Mouse (Mus musculus) kidney, adult 8-10 months (tissue): Measurements from ENCODE around the gene Masp1.

Experiments used
- DNase-seq, 2 experiments: peaks; one replicate each; pipeline ENCODE4 v3.0.0; 2022

Gene Masp1

DNA sequence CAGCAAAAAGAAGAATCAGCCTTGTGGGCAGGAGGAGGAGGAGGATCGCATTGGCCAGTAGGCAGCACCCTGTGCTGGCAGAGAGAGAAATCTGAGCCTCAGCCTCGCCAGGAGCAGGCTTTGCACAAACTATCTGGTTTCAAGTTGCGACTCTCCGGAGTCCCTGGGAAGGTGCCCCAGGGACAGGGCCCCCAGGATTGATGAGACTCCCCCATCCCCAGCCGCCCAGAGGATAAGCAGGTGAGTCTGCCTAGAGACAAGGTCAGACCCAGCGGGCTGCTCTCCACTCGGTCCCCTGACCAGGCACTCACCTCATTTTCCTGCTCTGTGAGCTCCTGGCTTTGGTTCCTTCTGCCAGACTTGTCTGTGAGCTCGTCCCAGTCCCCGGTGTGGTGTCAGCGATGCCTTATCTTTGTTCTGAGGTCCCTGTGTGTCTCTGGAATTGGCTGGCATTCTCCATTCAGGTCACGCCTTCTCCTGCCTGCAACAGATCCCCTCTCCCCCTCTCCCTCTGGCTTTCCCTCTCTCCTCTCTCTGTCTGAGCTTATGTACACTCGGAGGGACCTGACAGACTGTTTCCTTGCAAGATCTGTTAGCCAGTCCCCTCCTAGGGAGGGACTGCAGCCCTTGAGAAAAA, at the start of gene Masp1, which contains the start of gene Rtp4:
TSS of gene Masp1 (minus strand) at position 581 of the 637 bp plus-strand sequence.
TSS of gene Rtp4 (plus strand) at position 57 of the 637 bp plus-strand sequence.
- DNase-seq, result no peak

DNA sequence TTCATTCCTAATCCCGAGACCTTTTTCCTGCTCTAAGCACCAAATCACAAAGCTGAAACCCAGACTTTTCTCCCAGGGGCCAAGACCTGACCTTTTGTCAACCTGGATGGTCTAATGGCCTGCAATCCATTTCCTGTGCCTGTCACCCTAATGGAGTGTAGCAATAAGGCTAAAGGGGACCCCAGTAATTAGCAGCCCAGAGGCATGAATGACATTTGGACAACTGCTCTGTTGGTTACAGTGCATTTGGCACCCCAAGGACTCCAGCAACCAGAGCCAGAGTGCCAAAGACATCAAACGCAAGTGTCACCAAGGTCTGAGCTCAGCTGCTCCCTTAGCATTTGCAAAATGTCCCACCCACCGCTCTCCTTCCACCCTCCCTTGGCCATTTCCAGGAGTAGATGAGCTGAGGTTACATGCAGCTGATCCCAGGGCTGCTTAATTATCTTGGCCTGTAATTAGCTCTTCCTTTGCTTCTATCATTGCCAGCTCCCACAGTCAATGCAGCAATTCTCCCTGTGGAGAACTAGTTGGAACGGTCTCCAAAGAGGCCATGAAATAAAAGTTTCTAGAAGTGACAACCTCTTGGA, 47.8 kb upstream of the Masp1 start:
- DNase-seq, result no peak

DNA sequence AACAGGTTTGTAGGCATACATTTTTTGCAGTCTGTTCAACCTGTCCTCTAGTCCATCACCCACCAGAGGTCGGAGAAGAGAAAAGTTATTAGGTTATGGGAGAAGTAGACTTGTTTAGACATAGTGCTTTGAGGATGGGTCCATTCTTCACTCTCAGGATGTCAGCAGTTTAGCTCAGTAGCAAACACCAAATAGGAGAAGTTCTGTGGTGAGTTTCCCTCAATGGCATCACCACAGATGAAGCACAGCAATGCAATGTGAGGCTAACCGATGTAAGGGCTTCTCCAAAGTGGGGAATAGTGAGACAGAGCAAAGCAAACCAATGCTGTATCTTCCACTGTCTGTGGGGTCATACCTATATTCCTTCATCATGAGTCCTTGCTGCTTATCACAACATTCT, 37.1 kb upstream of the Masp1 start:
- DNase-seq, result no peak

DNA sequence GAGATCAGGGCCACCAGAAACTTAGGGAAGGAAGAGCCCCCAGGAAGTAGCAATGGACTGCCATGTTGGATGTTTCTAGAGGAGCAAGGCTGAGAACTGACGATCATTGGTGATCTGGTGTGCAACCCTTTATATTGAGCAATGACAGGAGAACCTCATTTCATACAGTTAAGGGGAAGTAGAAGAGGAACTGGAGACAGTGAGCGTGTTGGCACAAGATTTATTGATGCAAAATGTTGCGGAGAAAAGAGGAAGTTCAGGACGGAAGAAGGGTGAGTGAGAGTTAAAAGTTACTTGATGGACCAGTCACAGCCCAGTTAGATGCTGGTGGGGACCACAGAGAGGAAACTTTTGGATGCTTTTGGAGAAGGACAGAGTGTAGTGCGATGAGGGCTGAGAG, 36.6 kb upstream of the Masp1 start:
- no peak for DNase-seq

DNA sequence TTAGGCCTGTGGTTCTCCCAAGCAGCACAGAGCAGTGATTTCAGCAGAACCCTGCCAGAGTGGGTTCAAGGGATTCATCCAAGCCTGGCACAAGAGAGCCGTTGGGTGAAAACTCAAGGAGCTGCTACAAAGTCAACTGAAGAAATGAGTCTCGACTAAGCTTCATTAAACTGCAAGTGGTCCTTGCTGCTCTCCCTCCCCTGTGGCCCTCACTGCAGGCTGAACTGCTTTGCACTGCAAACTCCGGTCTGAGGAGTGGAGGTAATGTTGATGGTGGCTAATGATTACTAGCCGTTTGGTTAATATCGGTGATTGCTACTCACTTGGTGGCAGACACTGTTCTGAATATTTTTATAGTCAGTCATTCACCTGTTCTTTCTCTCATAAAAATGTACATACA, 34.1 kb upstream of the Masp1 start:
- no peak for DNase-seq

DNA sequence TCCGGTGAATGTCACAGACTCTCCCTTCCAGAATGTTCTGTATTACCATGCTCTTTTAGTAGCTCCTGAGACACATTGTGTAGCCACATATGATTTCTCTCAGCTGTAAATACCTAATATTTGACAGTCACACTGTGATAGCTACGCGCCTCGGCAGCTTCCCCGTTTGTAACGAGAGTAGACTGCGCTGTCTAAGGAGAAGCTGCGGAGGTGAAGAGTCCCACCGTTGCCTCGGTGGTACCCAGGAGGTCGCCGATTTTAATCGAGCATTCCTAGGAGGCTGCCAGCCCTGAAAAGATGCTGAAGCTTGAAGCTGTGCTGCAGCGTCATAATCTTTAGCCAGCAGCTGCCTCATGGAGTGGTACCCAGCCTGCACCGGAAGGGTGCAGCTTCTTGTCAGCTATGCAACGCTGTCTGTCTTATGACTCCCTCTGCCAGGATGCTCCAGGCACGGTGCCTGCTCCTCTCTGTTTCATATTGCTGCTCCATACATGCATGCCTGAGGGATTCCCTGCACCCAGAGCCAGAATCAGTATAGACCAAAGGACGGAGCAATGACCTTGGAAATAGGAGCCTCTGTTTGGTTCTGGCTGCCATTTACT, 30.5 kb upstream of the Masp1 start:
- DNase-seq, result no peak

DNA sequence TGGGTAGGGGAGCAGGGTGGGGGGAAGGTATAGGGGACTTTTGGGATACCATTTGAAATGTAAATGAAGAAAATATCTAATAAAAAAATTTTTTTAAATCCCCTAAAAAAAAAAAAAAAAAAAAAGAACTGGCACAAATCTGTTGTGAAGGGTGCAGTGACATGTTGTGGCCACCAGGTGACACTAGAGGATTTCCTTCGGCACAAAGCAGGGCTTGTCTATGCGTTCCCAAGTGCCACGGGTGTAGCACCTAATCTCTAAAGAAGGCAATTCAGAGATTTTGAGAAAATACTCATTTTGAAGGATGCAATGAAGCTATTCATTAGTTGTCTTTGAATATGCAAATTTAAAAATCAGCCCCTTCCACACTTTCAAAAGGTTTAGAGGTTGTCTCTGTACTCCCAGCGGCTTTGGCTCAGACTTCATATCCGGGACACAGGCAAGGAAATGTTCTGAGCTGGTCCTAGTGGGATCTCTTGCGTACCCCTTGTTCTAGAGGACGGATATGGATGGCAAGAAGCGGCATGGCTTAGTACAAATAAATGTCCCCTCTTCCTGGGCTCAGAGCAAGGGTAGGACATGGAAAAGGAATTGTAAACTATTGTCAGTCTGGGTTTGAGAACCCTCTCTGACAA, 29.8 kb upstream of the Masp1 start:
- peak; percentile 27 to 63 for DNase-seq

DNA sequence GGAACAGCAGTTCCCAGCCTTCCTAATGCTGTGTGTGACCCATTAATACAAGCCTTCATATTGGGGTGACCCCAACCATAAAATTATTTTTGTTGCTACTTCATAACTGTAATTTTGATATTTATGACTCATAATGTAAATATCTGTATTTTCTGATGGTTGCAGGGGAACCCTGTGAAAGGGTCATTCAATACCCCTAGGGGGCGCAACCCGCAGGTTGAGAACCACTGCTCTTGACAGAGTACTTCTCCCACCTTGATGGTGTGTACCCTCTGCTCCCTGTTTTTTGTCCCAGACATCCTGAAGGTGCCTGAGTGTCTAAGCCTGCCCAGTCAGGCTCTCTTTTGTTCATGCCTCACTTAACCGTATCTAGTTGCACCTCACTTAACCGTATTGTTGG, 27.2 kb upstream of the Masp1 start:
- DNase-seq, result no peak

DNA sequence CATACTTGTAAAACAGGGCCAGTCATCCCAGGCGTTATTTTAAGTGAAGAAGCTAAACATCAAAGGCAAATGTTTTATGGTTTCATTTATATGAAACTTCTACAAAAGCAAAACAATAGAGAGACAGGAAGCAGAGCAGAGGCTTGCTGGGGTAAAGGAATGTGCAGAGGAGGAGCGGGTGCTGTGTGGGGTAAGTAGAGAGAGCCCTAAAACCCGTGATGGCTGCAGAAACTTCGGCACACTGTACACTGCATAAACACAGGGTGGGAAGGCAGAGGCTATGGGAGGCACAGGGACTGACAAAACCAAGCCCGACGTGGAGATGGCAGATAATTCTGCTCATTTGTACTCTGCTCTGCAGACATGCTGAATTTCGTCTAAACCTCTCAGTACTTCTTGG, 23.7 kb upstream of the Masp1 start:
- DNase-seq, result no peak

DNA sequence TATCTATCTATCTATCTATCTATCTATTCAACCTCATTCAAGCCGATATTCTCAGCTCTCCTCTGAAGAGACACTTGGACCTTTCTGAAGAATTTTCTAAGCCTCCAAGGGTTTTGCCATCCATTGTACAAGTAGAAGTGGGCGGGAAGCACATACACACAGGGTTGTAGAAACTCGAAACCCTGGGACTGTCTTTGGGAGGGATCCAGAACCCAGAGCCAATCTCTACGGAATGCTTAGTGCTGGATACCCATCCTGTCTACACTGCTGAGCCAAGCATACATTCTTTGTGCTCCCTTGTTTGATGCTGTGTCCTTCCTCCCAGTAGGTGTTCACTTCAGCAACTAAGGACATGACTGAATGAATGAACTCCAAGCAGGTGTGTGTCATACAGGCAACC, 22.3 kb upstream of the Masp1 start:
- no peak for DNase-seq

DNA sequence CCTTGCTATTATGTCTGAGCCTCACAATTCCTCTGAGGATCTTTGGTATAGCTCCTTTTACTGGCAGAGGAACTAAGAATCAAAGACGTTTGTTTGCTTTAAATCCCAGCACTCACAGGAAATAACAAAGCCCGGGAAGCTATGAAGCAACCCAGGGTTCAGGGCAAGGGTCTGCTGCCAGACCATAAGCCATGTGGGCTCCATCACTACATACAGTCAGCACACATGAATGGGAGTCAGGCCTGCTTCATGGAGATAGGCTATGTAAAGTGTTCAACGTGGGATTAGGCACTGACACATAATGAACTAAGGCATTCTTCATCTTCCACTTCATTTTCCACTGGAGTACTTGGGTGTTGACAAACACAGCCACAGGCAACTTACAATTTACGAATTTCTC, 20.4 kb upstream of the Masp1 start:
- no peak for DNase-seq

DNA sequence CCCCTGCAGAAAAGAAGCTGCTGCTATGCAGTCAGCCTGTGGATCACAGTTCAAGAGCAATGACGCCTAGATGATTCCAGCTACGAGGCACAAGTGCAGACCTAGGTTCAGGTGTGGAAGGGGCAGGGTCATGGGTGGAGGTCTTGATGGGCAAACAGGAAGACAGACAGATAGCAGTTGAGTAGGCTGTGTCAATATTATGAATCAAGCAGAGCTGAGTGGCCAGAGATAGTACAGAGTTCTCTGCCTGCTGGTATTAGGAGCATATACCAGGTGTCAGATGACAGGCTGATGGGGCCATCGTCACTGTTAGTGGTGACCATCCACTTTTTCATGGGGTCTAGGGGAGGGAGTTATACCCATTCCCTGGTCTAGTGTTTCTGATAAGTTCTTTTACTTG, 13.1 kb upstream of the Masp1 start:
- DNase-seq, result no peak

DNA sequence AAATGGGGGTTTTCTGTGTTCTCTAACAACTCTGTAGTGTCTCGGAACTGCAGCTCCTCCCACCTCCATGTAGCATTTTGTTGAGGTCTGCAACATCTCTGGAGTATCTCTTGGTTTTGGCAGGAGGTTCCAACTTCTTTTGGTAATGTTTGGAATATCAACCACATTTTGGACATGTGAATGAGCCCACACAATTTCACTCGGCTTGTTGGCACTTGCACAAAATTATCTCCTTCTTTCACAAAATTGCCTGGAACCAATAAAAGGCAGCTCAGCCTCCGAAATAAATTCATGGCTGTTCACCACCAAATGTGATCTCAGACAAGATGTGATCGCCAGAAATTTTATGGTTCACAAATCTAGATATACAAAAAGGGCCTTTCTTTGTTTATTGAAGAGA, 8.6 kb upstream of the Masp1 start:
- no peak for DNase-seq

DNA sequence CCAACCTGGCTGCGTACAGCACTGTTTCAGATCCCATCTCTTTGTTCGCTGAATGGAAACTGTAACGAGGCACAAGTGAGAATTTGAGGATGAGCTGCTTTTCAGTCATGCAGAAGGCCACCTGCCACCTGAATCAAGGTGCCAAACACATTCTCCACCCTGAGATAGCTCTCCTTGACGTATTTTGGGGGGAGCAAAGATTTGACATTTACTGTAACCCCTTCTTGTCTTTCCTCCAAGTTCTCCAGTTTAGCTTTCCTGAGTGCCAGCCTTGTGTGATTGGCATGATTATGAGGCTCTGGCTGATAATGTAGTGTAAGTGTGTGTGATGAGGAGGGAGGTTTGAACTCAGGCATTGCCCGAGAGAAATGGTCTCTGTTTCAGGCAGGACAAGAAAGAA, 1.5 kb upstream of the Masp1 start:
- DNase-seq, result no peak

DNA sequence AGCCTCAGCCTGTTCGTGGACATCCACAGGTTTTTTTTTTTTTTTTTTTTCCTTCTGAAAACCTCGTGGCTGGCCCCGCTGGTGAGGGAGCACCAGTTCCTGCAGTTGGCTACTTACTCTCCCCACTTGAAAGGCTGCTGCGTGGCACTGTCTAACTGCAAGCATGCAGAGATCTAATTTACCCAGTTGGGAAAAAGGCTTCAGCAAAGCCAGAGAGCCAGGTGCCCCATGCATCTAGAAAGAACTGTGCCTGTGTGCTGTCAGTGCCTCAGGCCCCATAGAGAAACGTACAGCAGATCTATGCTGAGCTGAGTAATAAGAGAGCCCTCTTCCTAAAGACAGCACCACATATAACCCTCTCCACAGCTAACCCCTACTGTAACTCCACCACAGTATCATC, 477 bp upstream of the Masp1 start:
- no peak for DNase-seq

DNA sequence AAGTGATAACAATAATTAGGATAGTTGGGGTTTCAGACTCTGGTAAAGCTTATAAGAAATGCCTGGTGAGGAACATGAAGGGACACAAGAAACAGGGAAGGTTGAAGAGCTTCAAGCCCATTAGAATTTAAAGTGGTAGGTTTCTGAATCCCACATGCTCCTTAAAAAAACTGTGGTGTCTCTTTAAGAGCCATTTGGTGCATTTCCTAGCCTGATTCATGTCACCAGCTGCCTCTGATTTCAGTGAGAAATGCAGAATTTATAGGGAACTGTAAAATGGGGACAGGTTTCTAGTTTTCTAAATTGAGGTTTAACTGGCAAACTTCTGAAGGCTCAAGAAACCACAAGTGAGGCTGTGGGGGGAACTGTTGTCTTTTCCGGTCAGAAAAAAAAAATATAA, 844 bp downstream of the Masp1 start:
- no peak for DNase-seq

DNA sequence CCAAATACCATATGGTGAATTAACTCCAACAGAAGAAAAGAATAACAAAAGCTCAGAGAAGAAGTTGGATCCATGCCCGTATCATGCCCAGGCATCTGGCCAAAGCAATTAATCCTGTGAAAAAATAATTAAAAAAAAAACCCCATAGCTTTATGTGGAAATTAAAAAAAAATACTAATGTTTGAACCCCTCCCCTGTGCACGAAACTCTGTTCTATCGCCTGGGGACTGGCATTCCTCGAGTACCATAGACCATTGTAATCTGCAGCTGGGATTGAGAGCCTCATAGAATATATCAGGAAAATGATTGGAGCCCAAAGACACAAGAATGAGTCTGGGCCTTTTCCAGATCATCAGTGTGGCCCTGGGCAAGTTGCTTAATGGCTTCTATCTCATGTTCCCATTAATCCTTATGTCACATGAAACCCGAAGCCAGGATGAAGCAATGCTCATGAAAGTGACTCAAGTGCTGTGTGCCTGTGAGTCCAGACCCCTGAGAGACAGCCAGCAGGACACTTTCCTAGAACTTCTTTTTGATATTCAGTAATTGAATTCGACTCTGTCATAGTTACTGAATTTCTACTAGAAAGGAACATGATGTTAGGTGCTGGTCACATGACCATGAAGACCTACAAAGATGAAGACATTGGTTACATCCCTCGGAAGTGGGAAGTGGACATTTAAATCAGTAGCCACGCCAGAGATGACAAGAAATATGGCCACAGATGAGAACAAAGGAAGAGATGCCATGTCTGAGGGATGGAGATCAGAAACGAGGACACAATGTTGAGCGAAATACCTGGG, 1.8 kb downstream of the Masp1 start:
- no peak for DNase-seq

DNA sequence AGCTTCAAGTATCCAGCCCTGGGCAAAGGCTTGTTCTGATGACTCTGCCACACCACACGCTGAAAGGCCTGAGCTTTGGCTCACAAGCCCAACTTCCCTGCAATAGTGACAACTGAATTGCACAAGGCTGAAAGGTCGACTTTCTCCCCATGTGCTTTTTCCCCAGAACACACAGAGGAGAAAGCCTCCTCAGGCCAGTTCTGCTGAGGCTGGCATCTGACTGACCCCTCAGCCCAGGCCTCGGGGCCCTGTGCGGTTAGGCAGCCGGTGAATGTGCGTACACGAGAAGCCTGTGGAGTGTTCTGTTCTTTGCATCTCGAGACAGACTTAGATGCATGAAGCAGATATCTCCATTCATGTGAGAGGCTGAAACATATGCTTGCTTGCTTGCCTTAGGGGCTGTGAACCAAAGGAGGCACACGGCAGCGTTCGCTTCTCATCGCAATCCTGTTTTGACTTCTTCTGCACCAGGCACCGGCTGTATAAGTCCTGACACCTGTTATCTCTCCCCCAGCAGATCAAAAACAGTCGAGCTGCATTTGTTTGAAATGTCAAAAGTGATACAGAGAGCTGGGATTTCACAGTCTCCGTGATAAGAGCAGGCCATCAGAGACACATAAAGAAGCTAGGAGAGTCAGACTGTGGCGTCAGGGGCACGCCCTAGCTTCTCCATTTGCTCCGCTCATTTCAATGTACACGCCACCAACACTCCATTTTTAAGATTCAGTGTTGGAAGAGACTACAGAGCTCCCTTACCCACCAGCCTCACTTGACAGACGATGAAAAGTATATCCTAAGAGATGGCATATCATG, 2.7 kb downstream of the Masp1 start:
- DNase-seq, result peak in 1 of 2 experiments; percentile 28

DNA sequence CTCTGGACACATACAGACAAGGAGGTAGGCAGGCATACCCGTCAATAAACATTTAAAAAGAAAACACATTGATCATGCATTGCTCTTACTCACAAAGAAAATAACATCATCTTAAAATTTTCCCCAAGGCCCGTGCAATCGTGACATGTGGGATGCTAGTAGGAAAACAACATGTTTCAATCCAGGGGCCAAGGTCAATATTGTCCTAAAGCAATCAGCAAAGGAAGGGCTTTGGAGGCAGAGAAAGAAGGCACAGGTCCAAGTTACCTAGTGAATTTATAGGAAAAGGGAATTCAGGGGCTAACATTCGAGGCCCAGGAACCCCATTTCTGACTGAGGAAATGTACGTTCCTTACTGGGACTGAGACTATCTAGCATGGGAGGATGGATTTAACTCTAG, 3.4 kb downstream of the Masp1 start:
- DNase-seq, result no peak

DNA sequence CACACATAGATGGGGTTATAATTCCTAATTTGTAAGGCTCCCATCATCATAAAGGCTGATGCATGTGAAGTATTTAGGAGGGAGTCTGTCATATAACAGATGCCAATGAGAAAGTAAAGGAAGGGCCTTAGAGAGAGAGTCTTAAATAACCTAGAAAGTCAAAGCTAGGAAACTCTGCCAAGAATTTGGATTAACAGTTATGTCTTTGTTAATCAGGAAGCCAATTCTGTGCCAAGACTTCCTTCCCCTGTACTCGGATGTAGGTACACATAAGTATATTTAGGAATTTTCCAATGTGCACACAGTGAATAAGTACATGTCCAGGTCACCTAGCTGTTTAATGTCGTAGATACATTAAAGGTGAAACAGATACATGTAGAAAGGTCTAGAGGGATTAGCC, 4.0 kb downstream of the Masp1 start:
- no peak for DNase-seq

DNA sequence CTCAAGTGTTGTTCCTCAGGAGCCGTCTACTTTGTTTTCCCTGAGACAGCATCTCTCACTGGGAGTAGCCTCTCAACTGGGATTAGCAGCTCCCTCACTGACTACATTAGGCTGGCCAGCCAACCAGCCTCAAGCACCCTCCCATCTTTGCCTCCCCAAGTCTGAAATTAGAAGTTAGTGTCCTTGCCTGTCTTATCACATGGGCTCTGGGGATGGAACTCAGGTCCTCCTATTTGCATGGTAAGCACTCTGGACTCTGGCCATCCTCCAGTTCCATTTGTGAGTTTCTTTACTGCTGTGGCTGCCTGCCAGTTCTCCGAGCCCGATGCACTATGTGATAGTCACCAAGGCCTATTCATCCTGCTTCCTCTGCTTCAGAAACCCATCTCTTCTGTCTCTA, 4.8 kb downstream of the Masp1 start:
- DNase-seq, result peak; percentile 69 to 74

DNA sequence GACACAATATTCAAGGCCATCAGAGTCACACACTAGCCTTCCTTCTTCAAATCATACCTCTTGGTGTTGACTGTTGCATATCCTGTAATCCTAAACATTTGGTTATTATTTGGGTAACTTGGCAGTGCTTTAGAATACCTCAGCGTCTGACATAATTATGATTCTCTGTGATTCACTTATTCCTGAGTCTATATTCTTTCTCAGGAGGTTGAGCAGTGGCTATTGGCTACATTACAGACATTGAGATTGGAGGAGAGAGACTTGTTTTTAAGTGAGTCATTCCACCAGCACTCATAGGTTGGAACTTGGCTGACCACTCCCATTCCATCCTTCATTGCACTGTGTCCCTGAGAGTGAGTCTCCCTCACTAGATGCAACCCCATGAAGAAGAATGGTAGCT, 7.2 kb downstream of the Masp1 start:
- DNase-seq, result no peak
